Mouse (Mus musculus) hindbrain, embryonic 11.5 days (tissue): ENCODE results near the gene Edrf1. TPM values are rescaled to one million over a fixed set of nuclear protein-coding genes. Genes with fewer than 3 reads are reported as not detected.
A peak's percentile ranks its signal among the peaks of the same experiment; 100 is the strongest.

Source experiments
- ATAC-seq: fragments of 200-750 bp; cut with Nextera tagmentation; 2 replicates; pipeline ENCODE4 v1.8.0; 2017; ENCODE audit warnings: mild to moderate bottlenecking, moderate TSS enrichment, moderate library complexity; ENCODE audit not compliant: low FRiP score
- DNase-seq: peaks from one replicate; pipeline ENCODE4 v3.0.0-alpha.2; 2015; ENCODE audit warnings: low spot score
- H3K27ac ChIP-seq: fragments of 300-500 bp; sonication (generic); 2 replicates; pipeline ENCODE4 v1.5.1; 2014; ENCODE audit warnings: mild to moderate bottlenecking, low read depth, low read length
- H3K27me3 ChIP-seq: fragments of 300-500 bp; sonication (generic); 2 replicates; pipeline ENCODE4 v1.6.1; 2014; ENCODE audit warnings: mild to moderate bottlenecking, low read length, moderate library complexity, mixed read lengths; ENCODE audit not compliant: control insufficient read depth, insufficient read depth
- H3K36me3 ChIP-seq: fragments of 300-500 bp; sonication (generic); 2 replicates; pipeline ENCODE4 v1.6.1; 2014; ENCODE audit warnings: mild to moderate bottlenecking, low read length, moderate library complexity, mixed read lengths; ENCODE audit not compliant: control insufficient read depth, insufficient read depth
- H3K4me1 ChIP-seq: fragments of 300-500 bp; sonication (generic); replicated peaks from 2 replicates; pipeline ENCODE4 v1.6.1; 2014; ENCODE audit warnings: low read length, mixed read lengths; ENCODE audit not compliant: control insufficient read depth, insufficient read depth
- H3K4me2 ChIP-seq: fragments of 300-500 bp; sonication (generic); replicated peaks from 2 replicates; pipeline ENCODE4 v1.6.1; 2014; ENCODE audit warnings: mild to moderate bottlenecking, low read depth, low read length
- H3K4me3 ChIP-seq: fragments of 300-500 bp; sonication (generic); 2 replicates; pipeline ENCODE4 v1.5.1; 2014; ENCODE audit warnings: low read depth, low read length
- H3K9ac ChIP-seq: fragments of 300-500 bp; sonication (generic); 2 replicates; pipeline ENCODE4 v1.6.1; 2014; ENCODE audit warnings: low read depth, low read length
- H3K9me3 ChIP-seq: fragments of 300-500 bp; sonication (generic); 2 replicates; pipeline ENCODE4 v1.6.1; 2016; ENCODE audit warnings: low read length; ENCODE audit not compliant: control insufficient read depth
- WGBS: fragments of 180-500 bp; shearing (Covaris S2); extraction: QIAGEN DNeasy Blood & Tissue Kit; methylation state at CpG from one replicate; pipeline ENCODE4 v1.1.7; 2014; 5-methylcytosine and 5-hydroxymethylcytosine counted together
- polyA plus RNA-seq: library from polyadenylated mRNA; unstranded; fragments of >200 nt; fragmentation: Nextera tagmentation; extraction: Ambion mirVana; gene quantifications from 2 replicates; pipeline ENCODE4 v1.2.1, GENCODE M21; 2014

Gene Edrf1
- polyA plus RNA-seq, 1 experiment from 2014 or later = 29.0 TPM

- no peak overlapping the region for H3K4me3 ChIP-seq
- WGBS = 70% methylated on average over 13 of the region's 13 CpGs
- H3K4me1 ChIP-seq = no peaks in the 10 kb centered on the region
- H3K27ac ChIP-seq = no peak overlapping the region
- H3K9me3 ChIP-seq = no peaks in the 10 kb centered on the region
- ATAC-seq (no peak), DNase-seq (no peak)
- no peak overlapping the region for H3K9ac ChIP-seq
- no peaks in the 10 kb centered on the region for H3K36me3 ChIP-seq
- H3K27me3 ChIP-seq = no peaks in the 10 kb centered on the region
- H3K4me2 ChIP-seq = no peak overlapping the region
Observed at GRCm38 (mm10) chr7:133608631-133609340, 28.6 kb upstream of the Edrf1 start.

GRCm38 (mm10) chr7:133609585-133609984 is 27.8 kb upstream of the Edrf1 start:
- no peaks in the 10 kb centered on the region for H3K9me3 ChIP-seq
- DNase-seq = no peak
- ATAC-seq = no peak
- no peaks in the 10 kb centered on the region for H3K4me1 ChIP-seq
- no peak overlapping the region for H3K4me2 ChIP-seq
- no peak overlapping the region for H3K9ac ChIP-seq
- H3K4me3 ChIP-seq = no peak overlapping the region
- H3K36me3 ChIP-seq = no peaks in the 10 kb centered on the region
- WGBS = 80% methylated on average over 8 of the region's 8 CpGs
- no peak overlapping the region for H3K27ac ChIP-seq
- no peaks in the 10 kb centered on the region for H3K27me3 ChIP-seq

- Histone ChIP-seq H3K36me3 (no peaks in the 10 kb centered on the region), H3K4me2 (no peak overlapping the region), H3K9me3 (no peaks in the 10 kb centered on the region), H3K9ac (no peak overlapping the region), H3K4me3 (no peak overlapping the region), H3K27me3 (no peaks in the 10 kb centered on the region), H3K4me1 (no peaks in the 10 kb centered on the region), H3K27ac (no peak overlapping the region)
- DNase-seq = no peak
- 74% methylated on average over 2 of the region's 2 CpGs for WGBS
- no peak for ATAC-seq
Observed at GRCm38 (mm10) chr7:133612981-133613380, 24.4 kb upstream of the Edrf1 start.

DNA sequence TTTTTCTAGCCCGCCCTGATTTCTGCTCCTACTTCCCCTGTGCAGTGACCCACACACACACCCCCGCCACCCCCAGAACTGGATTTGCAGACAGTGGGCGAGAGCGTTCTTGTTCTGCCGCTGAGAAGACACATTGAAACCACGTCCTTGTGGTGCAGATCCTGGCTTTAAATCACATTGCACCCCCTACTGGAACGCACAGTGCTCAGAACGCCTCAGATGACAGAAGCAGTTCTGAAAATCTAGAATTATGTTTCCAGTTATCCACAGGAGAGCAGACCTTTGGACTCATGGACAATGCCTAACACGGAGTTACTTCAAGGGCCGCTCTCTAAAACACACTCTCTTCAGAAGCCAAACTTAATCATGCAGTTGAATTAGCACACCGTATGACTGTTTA is 16.6 kb upstream of the Edrf1 start:
- Histone ChIP-seq H3K9ac (no peak overlapping the region), H3K27me3 (no peaks in the 10 kb centered on the region), H3K9me3 (no peaks in the 10 kb centered on the region), H3K4me2 (no peak overlapping the region), H3K4me1 (no peaks in the 10 kb centered on the region), H3K36me3 (no peaks in the 10 kb centered on the region), H3K27ac (no peak overlapping the region), H3K4me3 (no peak overlapping the region)
- DNase-seq (peak; percentile 32), ATAC-seq (no peak)
- 60% methylated on average over 11 of the region's 11 CpGs for WGBS

GRCm38 (mm10) chr7:133623226-133623625 is 14.1 kb upstream of the Edrf1 start:
- Histone ChIP-seq H3K4me2 (no peak overlapping the region), H3K9ac (no peak overlapping the region), H3K27me3 (no peaks in the 10 kb centered on the region), H3K27ac (no peak overlapping the region), H3K36me3 (no peaks in the 10 kb centered on the region), H3K4me3 (no peak overlapping the region), H3K4me1 (no peaks in the 10 kb centered on the region), H3K9me3 (no peaks in the 10 kb centered on the region)
- ATAC-seq (no peak), DNase-seq (no peak)
- WGBS = 84% methylated on average over 5 of the region's 5 CpGs

DNA sequence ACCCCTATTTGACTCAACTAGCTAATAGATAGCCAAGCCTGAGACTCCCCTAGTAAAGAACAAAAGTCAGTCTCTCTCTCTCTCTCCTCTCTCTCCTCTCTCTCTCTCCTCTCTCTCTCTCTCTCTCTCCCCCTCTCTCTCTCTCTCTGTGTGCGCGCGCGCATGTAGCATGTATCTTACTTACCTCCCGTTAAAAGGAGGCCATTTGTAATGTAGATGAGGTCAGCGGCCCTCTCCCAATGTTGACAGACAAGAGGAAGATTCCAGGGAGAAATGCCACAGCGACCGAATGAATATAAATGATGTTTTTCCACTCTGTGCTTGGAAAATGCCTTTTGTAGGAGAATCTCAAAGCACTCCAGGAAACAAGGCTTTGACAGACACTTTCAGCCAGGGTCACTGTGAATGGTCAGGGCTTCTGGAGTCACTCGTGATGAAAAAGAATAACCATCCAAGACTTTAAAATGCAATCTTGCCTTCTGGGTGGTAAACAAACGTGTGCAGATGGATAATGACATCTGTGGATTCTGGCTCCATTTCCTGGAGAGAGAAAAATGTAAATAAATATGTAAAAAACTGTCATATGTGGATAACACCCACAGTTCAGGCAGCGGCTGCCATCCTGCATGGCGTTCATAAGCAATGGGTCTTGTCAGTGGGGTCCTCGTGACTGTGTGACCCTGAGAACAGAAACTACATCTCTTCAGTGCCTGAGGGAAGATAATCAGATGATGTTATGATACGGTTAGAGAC is 10.0 kb upstream of the Edrf1 start:
- H3K4me3 ChIP-seq = no peak overlapping the region
- WGBS = 34% methylated on average over 13 of the region's 14 CpGs
- H3K4me1 ChIP-seq = no peaks in the 10 kb centered on the region
- no peaks in the 10 kb centered on the region for H3K36me3 ChIP-seq
- ATAC-seq (no peak; the same call in 1 of the 2 replicates), DNase-seq (peak; percentile 48)
- no peak overlapping the region for H3K4me2 ChIP-seq
- H3K9me3 ChIP-seq = no peaks in the 10 kb centered on the region
- H3K27me3 ChIP-seq = no peaks in the 10 kb centered on the region
- no peak overlapping the region for H3K9ac ChIP-seq
- H3K27ac ChIP-seq = 0 out of 2 replicates have a peak overlapping the region, but pooled peaks have one; percentile 30

DNA sequence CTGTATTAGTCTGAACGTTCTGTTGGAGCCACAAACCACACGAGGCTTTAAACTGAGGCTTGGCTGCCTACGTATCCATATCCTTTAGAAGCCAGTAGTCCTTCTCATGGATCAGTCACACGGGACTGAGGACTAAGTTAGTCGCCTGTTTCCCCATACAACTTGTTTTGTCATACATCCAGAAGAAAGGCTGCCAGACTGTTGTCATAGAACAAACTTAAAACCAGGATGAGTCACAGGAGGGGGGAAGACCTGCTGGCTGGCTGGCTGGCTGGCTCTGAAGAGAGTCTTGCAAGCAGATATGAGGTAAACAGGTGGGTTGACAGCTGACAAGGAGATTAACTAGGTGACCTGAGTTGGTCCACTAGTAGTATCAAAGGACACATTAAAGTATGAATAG is 6.5 kb upstream of the Edrf1 start:
- DNase-seq (no peak), ATAC-seq (no peak)
- Histone ChIP-seq H3K9ac (no peak overlapping the region), H3K4me3 (no peak overlapping the region), H3K9me3 (no peaks in the 10 kb centered on the region), H3K4me1 (no peaks in the 10 kb centered on the region), H3K4me2 (no peak overlapping the region), H3K27me3 (no peaks in the 10 kb centered on the region), H3K36me3 (no peaks in the 10 kb centered on the region), H3K27ac (no peak overlapping the region)
- WGBS = 83% methylated on average over 5 of the region's 5 CpGs

DNA sequence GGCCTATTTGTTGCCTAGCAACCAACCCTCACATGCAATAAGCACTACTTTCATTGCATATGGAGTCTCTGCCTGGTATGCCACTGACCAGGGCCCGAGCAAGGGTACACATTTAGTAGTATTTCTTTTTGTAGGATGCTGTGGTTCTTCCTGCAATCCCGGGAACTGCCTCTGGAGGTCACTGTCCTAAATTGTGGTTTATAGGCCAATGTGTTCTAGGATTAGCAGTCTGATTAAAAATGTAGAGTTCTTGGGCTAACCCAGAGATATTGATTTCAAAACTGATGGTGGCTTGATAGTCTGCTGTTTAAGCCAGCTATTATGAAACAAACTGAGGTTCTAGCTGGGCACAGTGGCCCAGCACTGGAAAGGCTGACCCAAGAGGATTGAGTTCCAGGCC is 4.9 kb upstream of the Edrf1 start:
- Histone ChIP-seq H3K4me3 (no peak overlapping the region), H3K27ac (no peak overlapping the region), H3K4me1 (no peaks in the 10 kb centered on the region), H3K36me3 (no peaks in the 10 kb centered on the region), H3K4me2 (no peak overlapping the region), H3K9ac (no peak overlapping the region), H3K9me3 (no peaks in the 10 kb centered on the region), H3K27me3 (no peaks in the 10 kb centered on the region)
- ATAC-seq = no peak
- DNase-seq = peak; percentile 77
- WGBS = 28% methylated on average over 2 of the region's 2 CpGs
